Mouse (Mus musculus) gastrocnemius, adult 2 months (tissue): ENCODE data around the gene Zfp423. TPM values are rescaled to one million over a fixed set of nuclear protein-coding genes. Genes with fewer than 3 reads are reported as not detected.

ENCODE experiments used
- DNase-seq: peaks from one replicate; pipeline ENCODE4 v3.0.0; 2022
- H3K27ac ChIP-seq: fragments of 200-600 bp; 2 replicates; pipeline ENCODE4 v1.8.1; 2022; ENCODE audit warnings: mild to moderate bottlenecking
- H3K4me3 ChIP-seq: fragments of 200-600 bp; 2 replicates; pipeline ENCODE4 v1.8.1; 2022; ENCODE audit warnings: mild to moderate bottlenecking, moderate library complexity
- CTCF ChIP-seq: fragments of 200-600 bp; IDR thresholded peaks from 2 replicates; pipeline ENCODE4 v1.8.1; 2022; ENCODE audit warnings: antibody characterized with exemption, mild to moderate bottlenecking, moderate library complexity
- intact Hi-C: fragments of 180-260 bp; cut with DNase I; formaldehyde crosslinking; loops from one replicate; pipeline ENCODE4 v1.15.1; 2025
- long read RNA-seq, 2 experiments: library from polyadenylated mRNA; stranded (forward); transcript quantifications; one replicate each; pipeline ENCODE4 v2.0.0; 2021
- total RNA-seq, 2 experiments: library from RNA; stranded (reverse); gene quantifications; 2 replicates each; pipeline ENCODE4 v1.2.3; 2021

Zfp423 gene
- 10 to 100 TPM; 13.0 to 15.6 TPM for total RNA-seq
- long read RNA-seq, experiment 1, full-length matches to known transcripts, result 1 of 30 reads
- long read RNA-seq, experiment 1, partial matches to known transcripts, result 26 of 30 reads
- long read RNA-seq, experiment 1, other reads (novel, unspliced or antisense), result 3 of 30 reads
- long read RNA-seq, experiment 2, partial matches to known transcripts, result 16 of 22 reads
- long read RNA-seq, experiment 2, other reads (novel, unspliced or antisense), result 6 of 22 reads

GRCm38 (mm10) chr8:87959320-87959920, at the start of gene Zfp423:
TSS of gene Zfp423 (minus strand) at chr8:87959595.
- H3K27ac ChIP-seq, result peak within 1 kb of the TSS; percentile 94
- peak within 1 kb of the TSS; percentile 95 for H3K4me3 ChIP-seq
- DNase-seq, result peak; percentile 53
- no peak for TF ChIP-seq CTCF
- intact Hi-C loops, result loop anchor here (5.0 kb wide), 1 partner anchor 42 kb away; no protein-coding TSS in a partner anchor

- Histone ChIP-seq H3K4me3 (no peak overlapping the region), H3K27ac (no peak overlapping the region)
- no peak for DNase-seq
- no peak for TF ChIP-seq CTCF
- intact Hi-C loops, result no loop called here
Observed at GRCm38 (mm10) chr8:88006811-88007210, 47.4 kb upstream of the Zfp423 start.

GRCm38 (mm10) chr8:87984778-87985177, 25.4 kb upstream of the Zfp423 start:
- DNase-seq, result no peak
- no peak overlapping the region for H3K27ac ChIP-seq
- TF ChIP-seq CTCF, result no peak
- intact Hi-C loops, result no loop called here
- no peak overlapping the region for H3K4me3 ChIP-seq

- no peak overlapping the region for H3K4me3 ChIP-seq
- TF ChIP-seq CTCF, result no peak
- no peak for DNase-seq
- intact Hi-C loops, result no loop called here
- no peak overlapping the region for H3K27ac ChIP-seq
Observed at GRCm38 (mm10) chr8:87984032-87984431, 24.6 kb upstream of the Zfp423 start.

- intact Hi-C loops, result no loop called here
- DNase-seq, result no peak
- TF ChIP-seq CTCF, result no peak
- no peak overlapping the region for H3K27ac ChIP-seq
- H3K4me3 ChIP-seq, result no peak overlapping the region
Observed at GRCm38 (mm10) chr8:87982936-87983335, 23.5 kb upstream of the Zfp423 start.

DNA sequence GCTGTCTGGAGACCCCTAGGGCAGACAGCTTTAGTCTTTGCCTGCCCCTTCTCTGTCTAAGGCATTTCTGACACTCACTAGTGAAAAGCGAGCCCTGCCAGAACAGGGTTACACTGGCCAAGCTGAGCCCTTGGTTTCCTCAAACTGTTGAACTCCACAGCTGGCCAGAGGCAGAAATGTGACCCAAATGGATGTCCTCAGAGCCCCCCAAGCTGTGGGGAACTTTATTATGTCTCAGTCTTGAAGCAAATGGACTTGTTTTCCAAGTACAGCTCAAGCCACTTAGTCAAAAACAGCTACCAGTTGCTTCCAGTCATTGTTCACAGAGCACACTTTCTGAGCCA, 16.0 kb upstream of the Zfp423 start:
- intact Hi-C loops, result no loop called here
- TF ChIP-seq CTCF, result no peak
- H3K4me3 ChIP-seq, result peak overlapping the region; percentile 66
- peak overlapping the region; percentile 60 for H3K27ac ChIP-seq
- DNase-seq, result no peak

DNA sequence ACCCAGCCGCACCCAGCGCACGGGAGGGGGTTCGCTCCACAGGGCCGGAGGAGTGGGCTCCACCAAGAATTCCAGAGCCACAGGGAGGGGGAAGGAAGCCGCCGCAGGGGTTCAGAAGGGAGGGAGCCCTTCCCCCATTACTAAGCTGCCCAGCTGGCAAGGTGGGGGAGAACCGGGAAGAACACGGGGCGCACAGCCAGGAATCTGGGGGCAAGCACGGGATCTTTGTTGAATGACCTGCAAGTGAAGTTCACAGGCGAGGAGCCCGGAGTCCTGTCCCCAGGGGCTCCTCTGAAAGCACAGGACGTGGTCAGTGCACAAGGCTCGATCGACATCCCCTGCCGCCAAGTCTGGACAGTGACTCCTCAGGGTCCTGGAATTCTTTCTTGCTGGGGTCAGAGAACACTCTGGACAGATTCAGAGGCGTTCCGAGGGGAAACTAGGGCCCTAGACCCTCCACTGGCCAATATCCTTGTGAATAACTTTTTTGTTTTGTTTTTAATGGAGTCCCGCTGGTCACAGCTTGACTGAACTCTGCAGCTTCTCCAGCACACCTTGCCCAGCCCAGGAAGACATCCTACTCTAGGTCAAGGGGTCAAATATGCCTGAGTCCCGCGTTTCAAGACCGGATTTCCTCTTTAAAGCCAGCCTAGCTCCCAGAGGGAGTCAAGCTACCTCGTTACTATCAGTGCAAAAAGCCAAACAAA, 15.5 kb upstream of the Zfp423 start:
- Histone ChIP-seq H3K4me3 (peak overlapping the region; percentile 66), H3K27ac (peak overlapping the region; percentile 60)
- peak; percentile 65 for DNase-seq
- no peak for TF ChIP-seq CTCF
- intact Hi-C loops, result no loop called here

DNA sequence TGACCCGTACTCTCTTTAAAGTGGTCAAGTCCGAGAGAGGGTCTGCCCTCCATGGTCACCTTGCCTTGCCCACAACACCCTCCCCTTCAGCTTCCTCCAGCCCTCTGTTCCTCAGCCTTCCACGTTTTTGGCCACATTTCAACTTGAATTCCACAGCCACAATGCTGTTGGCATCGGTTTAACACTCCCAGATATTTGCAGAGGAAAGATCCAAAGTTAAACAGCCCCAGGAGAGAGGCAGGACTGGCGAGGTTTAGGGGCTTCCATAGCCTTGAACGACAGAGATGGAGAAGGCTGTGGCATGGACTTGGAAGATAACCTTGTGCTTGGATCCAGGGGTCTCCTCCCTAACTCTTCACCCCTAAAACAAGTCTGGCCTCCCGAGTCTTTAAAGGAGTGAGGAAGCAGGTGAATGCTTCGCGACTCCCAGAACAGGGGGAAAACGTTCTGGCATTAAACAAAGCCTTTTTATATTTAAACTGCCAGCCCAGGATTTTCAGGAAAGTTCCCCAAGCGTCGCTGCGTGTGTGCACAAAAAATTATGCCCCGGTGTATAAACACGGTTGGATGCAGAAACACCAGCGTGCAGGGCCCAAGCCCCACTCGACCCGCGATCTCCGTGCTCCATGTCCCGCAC, 14.8 kb upstream of the Zfp423 start:
- DNase-seq, result no peak
- intact Hi-C loops, result no loop called here
- TF ChIP-seq CTCF, result no peak
- Histone ChIP-seq H3K4me3 (peak overlapping the region; percentile 66), H3K27ac (peak overlapping the region; percentile 60)

- H3K4me3 ChIP-seq, result no peak overlapping the region
- DNase-seq, result no peak
- no peak overlapping the region for H3K27ac ChIP-seq
- intact Hi-C loops, result no loop called here
- no peak for TF ChIP-seq CTCF
Observed at GRCm38 (mm10) chr8:87967866-87968620, 8.6 kb upstream of the Zfp423 start.

GRCm38 (mm10) chr8:87967057-87967820, 7.8 kb upstream of the Zfp423 start:
- TF ChIP-seq CTCF, result no peak
- intact Hi-C loops, result no loop called here
- Histone ChIP-seq H3K27ac (no peak overlapping the region), H3K4me3 (no peak overlapping the region)
- DNase-seq, result no peak

GRCm38 (mm10) chr8:87962514-87963225, 3.3 kb upstream of the Zfp423 start:
- peak; percentile 18 for DNase-seq
- intact Hi-C loops, result loop anchor here (5.0 kb wide), 2 partner anchors 60 to 110 kb away; no protein-coding TSS in a partner anchor
- Histone ChIP-seq H3K4me3 (peak overlapping the region; percentile 95), H3K27ac (no peak overlapping the region)
- TF ChIP-seq CTCF, result no peak
